Mouse (Mus musculus): ENCODE data around the gene Ddx10. TPM values are rescaled to one million over a fixed set of nuclear protein-coding genes. Genes with fewer than 3 reads are reported as not detected.

Ddx10 gene
- polyA plus RNA-seq, 1 experiment = 2.0 TPM

DNA sequence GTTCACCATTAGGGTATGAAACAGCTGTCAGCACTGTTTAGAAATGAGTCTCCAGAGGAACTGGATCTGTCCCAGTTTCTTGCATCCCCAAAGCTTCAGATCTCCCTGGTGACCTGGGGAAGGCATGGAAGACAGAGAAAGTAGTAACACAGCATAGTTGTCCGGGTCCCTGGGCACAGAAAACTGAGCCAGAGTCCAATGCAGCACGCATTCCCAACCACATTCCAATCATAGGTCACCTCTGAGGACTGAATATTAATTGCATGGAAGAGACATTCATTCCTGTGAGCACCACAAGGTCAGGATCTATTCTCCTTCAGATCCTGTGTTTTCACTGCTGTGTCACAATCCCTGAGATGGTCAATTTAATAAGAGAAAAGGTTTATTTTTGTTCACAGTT is 182.8 kb downstream of the Ddx10 start:
- WGBS = 37% methylated on average over 2 of the region's 2 CpGs
- H3K4me1 ChIP-seq (ENCODE audit: control insufficient read depth, insufficient read depth, low read length) = no peaks in the 10 kb centered on the region
- H3K4me3 ChIP-seq (replicated peaks; ENCODE audit: extremely low read depth, low read depth, low read length) = no peak overlapping the region
- TF ChIP-seq CTCF (IDR thresholded peaks at IDR 0.05; ENCODE audit: insufficient read depth, low read length) (no peak), POLR2A (IDR thresholded peaks at IDR 0.05; ENCODE audit: borderline replicate concordance, extremely low read depth, low read depth, low read length) (no peak)
- DNase-seq = no peak

DNA sequence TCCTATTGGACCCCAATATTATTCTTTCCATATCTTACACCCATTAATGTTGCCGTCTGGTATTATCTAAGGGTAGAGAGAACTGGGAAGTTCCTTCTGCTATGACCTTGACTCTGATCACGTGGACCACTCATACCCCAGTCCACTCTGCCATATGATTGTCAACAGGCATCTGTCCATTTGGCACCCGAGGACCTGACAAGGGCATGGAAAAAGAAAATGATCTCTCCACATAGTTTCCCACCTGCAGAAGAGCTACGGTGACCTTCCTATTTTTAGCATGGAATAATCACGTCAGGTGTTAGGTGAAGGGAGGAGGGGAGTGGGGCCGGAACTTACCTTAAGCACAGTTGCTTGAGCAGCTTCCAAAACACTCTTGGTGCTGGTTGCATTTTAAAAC is 183.3 kb downstream of the Ddx10 start:
- Histone ChIP-seq H3K4me3 (replicated peaks; ENCODE audit: extremely low read depth, low read depth, low read length) (no peak overlapping the region), H3K4me1 (ENCODE audit: control insufficient read depth, insufficient read depth, low read length) (no peaks in the 10 kb centered on the region)
- no peak for DNase-seq
- TF ChIP-seq CTCF (IDR thresholded peaks at IDR 0.05; ENCODE audit: insufficient read depth, low read length) = no peak
- no peak for TF ChIP-seq POLR2A (IDR thresholded peaks at IDR 0.05; ENCODE audit: borderline replicate concordance, extremely low read depth, low read depth, low read length)
- 63% methylated on average over 6 of the region's 6 CpGs for WGBS

DNA sequence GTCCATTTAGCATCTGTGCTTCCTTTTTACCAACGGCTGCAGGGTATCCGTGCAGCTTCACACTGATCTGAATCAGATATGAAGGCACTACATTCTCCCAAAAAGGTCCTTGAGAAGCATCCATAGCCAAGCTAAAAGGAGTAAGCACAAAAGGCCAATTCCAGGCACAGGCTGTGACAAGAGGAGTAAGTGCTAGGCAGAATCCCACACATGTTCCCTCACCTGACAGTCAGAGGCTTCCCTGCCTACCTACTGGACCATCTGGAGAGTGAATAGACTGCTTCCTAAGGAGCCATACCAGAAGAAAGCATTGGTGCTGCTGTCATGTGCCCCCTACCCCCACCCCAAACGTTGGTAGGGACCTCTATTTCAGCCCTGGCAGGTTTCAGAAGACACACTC is 192.5 kb downstream of the Ddx10 start:
- Histone ChIP-seq H3K4me3 (replicated peaks; ENCODE audit: extremely low read depth, low read depth, low read length) (no peak overlapping the region), H3K4me1 (ENCODE audit: control insufficient read depth, insufficient read depth, low read length) (no peaks in the 10 kb centered on the region)
- no peak for DNase-seq
- WGBS = 59% methylated on average over 3 of the region's 3 CpGs
- no peak for TF ChIP-seq CTCF (IDR thresholded peaks at IDR 0.05; ENCODE audit: insufficient read depth, low read length)

Other genes with a start within 250 kb of the Ddx10 start
- 3.4 and 4.8 TPM in 2 replicates for gene Exph5, start 53.6 kb upstream of the Ddx10 start, polyA plus RNA-seq (2012; rRNA removed)
- 11.5 and 14.2 TPM in 2 replicates for gene Kdelc2, start 136.0 kb upstream of the Ddx10 start, polyA plus RNA-seq (2012; rRNA removed)
- 0.55 and 1.3 TPM in 2 replicates for gene 4930550C14Rik, start 154.3 kb upstream of the Ddx10 start, polyA plus RNA-seq (2012; rRNA removed)

Measured in lung, adult 2 months (tissue).